Mouse (Mus musculus) Patski (cell line): Measurements from ENCODE around the gene Rdh8. TPM values are rescaled to one million over a fixed set of nuclear protein-coding genes. Genes with fewer than 3 reads are reported as not detected.

Experiments used
- ATAC-seq: fragments of 100-300 bp; one replicate; pipeline ENCODE4 v1.8.0; 2021
- CTCF ChIA-PET: fragments of 350-600 bp; sonication (Branson Sonifier 250); formaldehyde crosslinking; loops from one replicate; lab custom pipeline; 2022; ENCODE audit warnings: inconsistent platforms; lab: Charles Lee
- POLR2A ChIA-PET: fragments of 350-600 bp; sonication (Branson Sonifier 250); formaldehyde crosslinking; loops from one replicate; lab custom pipeline; 2022; ENCODE audit warnings: antibody characterized with exemption, inconsistent platforms; lab: Charles Lee
- DNase-seq: peaks from one replicate; pipeline ENCODE4 v3.0.0-alpha.2; 2011; ENCODE audit warnings: low read depth, low spot score
- H3K27me3 ChIP-seq: fragments of 371-371 bp; one replicate; pipeline ENCODE4 v1.5.1; 2021
- CTCF ChIP-seq: fragments of 100-300 bp; IDR thresholded peaks from one replicate; pipeline ENCODE4 v1.5.1; 2021
- in situ Hi-C: fragments of 300-500 bp; cut with MboI; formaldehyde crosslinking; loops from 3 replicates; pipeline ENCODE4 v1.11.1; 2018; ENCODE audit warnings: low pct_unique_long_range_greater_than_20kb, mixed read lengths
- polyA plus RNA-seq: library from polyadenylated mRNA; unstranded; gene quantifications from one replicate; pipeline ENCODE4 v1.2.3, GENCODE M21; 2021

Gene Rdh8
- polyA plus RNA-seq, 1 experiment from 2014 or later = not detected

- no peaks in the 10 kb centered on the region for H3K27me3 ChIP-seq
- TF ChIP-seq CTCF = no peak
- ChIA-PET POLR2A (no interaction called here), CTCF (no interaction called here)
- DNase-seq (no peak), ATAC-seq (no peak)
- in situ Hi-C loops = loop anchor here (10.0 to 25.0 kb wide), 2 partner anchors 173 to 375 kb away; partner anchors contain the start of gene Zfp26
Observed at GRCm38 (mm10) chr9:20837184-20837947, 19.1 kb downstream of the Rdh8 start.

GRCm38 (mm10) chr9:20838931-20839330 is 20.6 kb downstream of the Rdh8 start:
- ChIA-PET POLR2A (interaction anchor here (0.6 kb wide), 1 partner anchor 88 kb away, joined by 3 read pairs; no protein-coding TSS in a partner anchor), CTCF (no interaction called here)
- in situ Hi-C loops = loop anchor here (10.0 to 25.0 kb wide), 2 partner anchors 174 to 377 kb away; partner anchors contain the start of gene Zfp26
- ATAC-seq = no peak
- no peak for DNase-seq
- no peaks in the 10 kb centered on the region for H3K27me3 ChIP-seq
- no peak for TF ChIP-seq CTCF

GRCm38 (mm10) chr9:20842211-20842610 is 23.9 kb downstream of the Rdh8 start:
- CTCF ChIA-PET = no interaction called here
- in situ Hi-C loops = loop anchor here (25.0 kb wide), 1 partner anchor 380 kb away; the partner anchor contains the start of gene Zfp26
- DNase-seq (no peak), ATAC-seq (no peak)
- peaks cover 13% of the 10 kb centered on the region for H3K27me3 ChIP-seq
- POLR2A ChIA-PET = no interaction called here
- TF ChIP-seq CTCF = no peak

GRCm38 (mm10) chr9:20842670-20843069 is 24.4 kb downstream of the Rdh8 start:
- no peak for DNase-seq
- in situ Hi-C loops = loop anchor here (25.0 kb wide), 1 partner anchor 380 kb away; the partner anchor contains the start of gene Zfp26
- peak; percentile 65 for TF ChIP-seq CTCF
- ChIA-PET POLR2A (no interaction called here), CTCF (no interaction called here)
- no peak for ATAC-seq
- peaks cover 15% of the 10 kb centered on the region for H3K27me3 ChIP-seq

GRCm38 (mm10) chr9:20850179-20850578 is 31.9 kb downstream of the Rdh8 start:
- ATAC-seq (no peak), DNase-seq (no peak)
- ChIA-PET CTCF (no interaction called here), POLR2A (no interaction called here)
- no peak for TF ChIP-seq CTCF
- peaks cover 34% of the 10 kb centered on the region for H3K27me3 ChIP-seq
- in situ Hi-C loops = no loop called here

GRCm38 (mm10) chr9:20857131-20857530 is 38.8 kb downstream of the Rdh8 start:
- ChIA-PET CTCF (no interaction called here), POLR2A (no interaction called here)
- in situ Hi-C loops = no loop called here
- peak; percentile 28 for DNase-seq
- H3K27me3 ChIP-seq = peaks cover 14% of the 10 kb centered on the region
- ATAC-seq = no peak
- no peak for TF ChIP-seq CTCF

- ATAC-seq (no peak), DNase-seq (no peak)
- ChIA-PET POLR2A (no interaction called here), CTCF (no interaction called here)
- peaks cover 6% of the 10 kb centered on the region for H3K27me3 ChIP-seq
- TF ChIP-seq CTCF = no peak
- in situ Hi-C loops = no loop called here
Observed at GRCm38 (mm10) chr9:20859926-20860325, 41.6 kb downstream of the Rdh8 start.

- ChIA-PET CTCF (no interaction called here), POLR2A (no interaction called here)
- DNase-seq (no peak), ATAC-seq (no peak)
- in situ Hi-C loops = no loop called here
- H3K27me3 ChIP-seq = no peaks in the 10 kb centered on the region
- TF ChIP-seq CTCF = peak; percentile 50
Observed at GRCm38 (mm10) chr9:20861821-20862220, 43.5 kb downstream of the Rdh8 start.

GRCm38 (mm10) chr9:20862225-20862624 is 43.9 kb downstream of the Rdh8 start:
- TF ChIP-seq CTCF = no peak
- H3K27me3 ChIP-seq = no peaks in the 10 kb centered on the region
- no peak for ATAC-seq
- CTCF ChIA-PET = no interaction called here
- POLR2A ChIA-PET = no interaction called here
- in situ Hi-C loops = no loop called here
- no peak for DNase-seq

GRCm38 (mm10) chr9:20866879-20867278 is 48.6 kb downstream of the Rdh8 start:
- DNase-seq (no peak), ATAC-seq (no peak)
- in situ Hi-C loops = no loop called here
- TF ChIP-seq CTCF = no peak
- POLR2A ChIA-PET = no interaction called here
- peaks cover under 1% of the 10 kb centered on the region for H3K27me3 ChIP-seq
- CTCF ChIA-PET = interaction anchor here (0.9 to 1.1 kb wide), 2 partner anchors 126 to 204 kb away, joined by 3 read pairs; no protein-coding TSS in a partner anchor

- TF ChIP-seq CTCF = no peak
- ATAC-seq (no peak), DNase-seq (no peak)
- peaks cover 7% of the 10 kb centered on the region for H3K27me3 ChIP-seq
- CTCF ChIA-PET = no interaction called here
- in situ Hi-C loops = no loop called here
- POLR2A ChIA-PET = no interaction called here
Observed at GRCm38 (mm10) chr9:20868448-20869001, 50.2 kb downstream of the Rdh8 start, which contains the start of gene A230050P20Rik. A230050P20Rik (plus strand) TSS chr9:20868642.
